ENCODE assay signal across 8 mouse cellular contexts in genomic region chr11:101665636-101665992, GRCm38 (mm10). TPM values are rescaled to one million over a fixed set of nuclear protein-coding genes. Genes with fewer than 3 reads are reported as not detected.
DNase-seq lines count a peak whose midpoint lies in the region; ATAC-seq and TF ChIP-seq lines count a peak whose summit lies in the region.

No protein-coding gene starts in this region.

- peak overlapping the region; percentile 96 for H3K27ac ChIP-seq in gastrocnemius, adult 2 months
- peak overlapping the region; percentile 82 for H3K27ac ChIP-seq in forebrain, embryonic 12.5 days
- H3K27ac ChIP-seq in liver, embryonic 14.5 days, result no peak overlapping the region

- 2% methylated on average over 24 of the region's 24 CpGs for WGBS in forebrain, embryonic 12.5 days
- WGBS in liver, embryonic 14.5 days (ENCODE audit: insufficient replicate concordance), result 1% methylated on average over 24 of the region's 24 CpGs

- no peak for TF ChIP-seq EP300 in liver, embryonic 14.5 days (IDR thresholded peaks at IDR 0.05; ENCODE audit: low read depth)

- peaks cover 28% of the 10 kb centered on the region for H3K4me1 ChIP-seq in forebrain, embryonic 12.5 days
- peaks cover 10 to 32% of the 10 kb centered on the region in 2 experiments for H3K4me1 ChIP-seq in liver, embryonic 14.5 days (replicated peaks; ENCODE audit: control insufficient read depth in 2 of 2, insufficient read depth in 2 of 2, low read length in 1 of 2)

- H3K4me3 ChIP-seq in gastrocnemius, adult 2 months, result peak overlapping the region; percentile 94
- H3K4me3 ChIP-seq in C2C12 (ENCODE audit: insufficient read depth, poor library complexity, severe bottlenecking), result peak overlapping the region; percentile 38
- peak overlapping the region; percentile 58 for H3K4me3 ChIP-seq in forebrain, embryonic 12.5 days (replicated peaks)
- peak overlapping the region; percentile 51 to 57 for H3K4me3 ChIP-seq in liver, embryonic 14.5 days (ENCODE audit: insufficient read depth in 1 of 2, low read depth in 2 of 2, low read length in 2 of 2)

- no peaks in the 10 kb centered on the region for H3K79me2 ChIP-seq in C2C12 (ENCODE audit: control insufficient read depth, insufficient read depth)

- no peaks in the 10 kb centered on the region for H3K79me3 ChIP-seq in C2C12 (ENCODE audit: low read depth)

- peak overlapping the region; percentile 94 for H3K4me2 ChIP-seq in forebrain, embryonic 12.5 days
- H3K4me2 ChIP-seq in liver, embryonic 14.5 days (ENCODE audit: low read depth), result peak overlapping the region; percentile 87

- no peaks in the 10 kb centered on the region for H3K36me3 ChIP-seq in C2C12 (ENCODE audit: control insufficient read depth, insufficient read depth)
- no peaks in the 10 kb centered on the region for H3K36me3 ChIP-seq in forebrain, embryonic 12.5 days (replicated peaks)
- H3K36me3 ChIP-seq in liver, embryonic 14.5 days (replicated peaks; ENCODE audit: control insufficient read depth, insufficient read depth, low read depth), result no peaks in the 10 kb centered on the region

- peak overlapping the region; percentile 62 for H3ac ChIP-seq in C2C12 (ENCODE audit: control insufficient read depth, insufficient read length, low read depth)

- no peak for TF ChIP-seq CTCF in gastrocnemius, adult 2 months (IDR thresholded peaks at IDR 0.05)
- TF ChIP-seq CTCF in C2C12 (IDR thresholded peaks at IDR 0.05; ENCODE audit: control insufficient read depth, insufficient read depth, insufficient read length), result no peak
- no peak for TF ChIP-seq CTCF in liver, embryonic 14.5 days (IDR thresholded peaks at IDR 0.05; ENCODE audit: low read depth)

- DNase-seq in gastrocnemius, adult 2 months, result no peak
- no peak for DNase-seq in gastrocnemius, postnatal 25 days
- no peak for DNase-seq in liver, embryonic 14.5 days (ENCODE audit: low read depth in 3 of 3, low spot score in 3 of 3)
- no peak for DNase-seq in gastrocnemius, postnatal 4 days (ENCODE audit: low spot score in 2 of 2)
- DNase-seq in spleen, postnatal 10 days (ENCODE audit: low spot score in 2 of 2), result no peak
- DNase-seq in cerebellum, postnatal 4 days (ENCODE audit: low spot score in 2 of 2), result no peak

- H3K9ac ChIP-seq in forebrain, embryonic 12.5 days, result peak overlapping the region; percentile 68
- peak overlapping the region; percentile 53 for H3K9ac ChIP-seq in liver, embryonic 14.5 days (replicated peaks)

- H3K9me3 ChIP-seq in forebrain, embryonic 12.5 days, result no peaks in the 10 kb centered on the region
- no peaks in the 10 kb centered on the region for H3K9me3 ChIP-seq in liver, embryonic 14.5 days (ENCODE audit: control insufficient read depth, low read length)

- no peak for ATAC-seq in forebrain, embryonic 12.5 days (ENCODE audit: low FRiP score)
- no peak for ATAC-seq in liver, embryonic 14.5 days (ENCODE audit: insufficient read depth)

- intact Hi-C loops in gastrocnemius, adult 2 months (cut with DNase I), result loop anchor here (5.0 kb wide), 1 partner anchor 37 kb away; no protein-coding TSS in a partner anchor

- H3K27me3 ChIP-seq in C2C12 (ENCODE audit: control insufficient read depth, insufficient read depth, insufficient read length), result no peaks in the 10 kb centered on the region
- peaks cover 12% of the 10 kb centered on the region for H3K27me3 ChIP-seq in forebrain, embryonic 12.5 days
- H3K27me3 ChIP-seq in liver, embryonic 14.5 days (ENCODE audit: control insufficient read depth, insufficient read depth, low read length), result no peaks in the 10 kb centered on the region

TF ChIP-seq in C2C12, 6 proteins besides CTCF, POLR2A, EP300 and RAD21:
- no peak for TF ChIP-seq MAX (IDR thresholded peaks at IDR 0.05)
- no peak for TF ChIP-seq MYOG (IDR thresholded peaks at IDR 0.05; ENCODE audit: control insufficient read depth, extremely low read depth, insufficient read length)
- TF ChIP-seq FOSL1 (IDR thresholded peaks at IDR 0.05; ENCODE audit: insufficient read depth, low read length, poor library complexity, severe bottlenecking), result no peak
- no peak for TF ChIP-seq USF1 (IDR thresholded peaks at IDR 0.05; ENCODE audit: low read depth)
- no peak for TF ChIP-seq MYOD1 (IDR thresholded peaks at IDR 0.05; ENCODE audit: control insufficient read depth, insufficient read length, low read depth)
- no peak for TF ChIP-seq CEBPB (IDR thresholded peaks at IDR 0.05; ENCODE audit: low read depth)

RNA-seq across cellular contexts. Expression of gene Arl4d, which starts 0.3 kb away (rescaled TPM):
- 10 to 100 TPM in 1 of 2 experiments, 1 to 10 TPM in 1; 6.7 to 13.1 TPM for total RNA-seq in gastrocnemius, adult 2 months (2021)
- total RNA-seq in gastrocnemius, postnatal 25 days (2021), result 1 to 10 TPM; 5.7 to 5.8 TPM
- 2.5 TPM for polyA plus RNA-seq in C2C12 (2012; fragmentation: generic; extraction: Trizol)
- polyA plus RNA-seq in forebrain, embryonic 12.5 days (2016; fragmentation: Nextera tagmentation; extraction: Ambion mirVana), result 16.2 and 24.1 TPM in 2 replicates
- 0.48 and 0.84 TPM in 2 replicates for polyA plus RNA-seq in liver, embryonic 14.5 days (2012; rRNA removed)
- 0.46 and 0.72 TPM in 2 replicates for polyA plus RNA-seq in liver, embryonic 14.5 days (2014; fragmentation: Nextera tagmentation; extraction: Ambion mirVana)
- 10 to 100 TPM in 1 of 2 experiments, 1 to 10 TPM in 1; 7.1 to 10.0 TPM for total RNA-seq in gastrocnemius, postnatal 4 days (2021)

RNA-seq across cellular contexts. Expression of gene Rdm1, which starts 38.6 kb away (rescaled TPM):
- total RNA-seq in gastrocnemius, adult 2 months (2021), result 10 to 100 TPM; 24.2 to 27.4 TPM
- 10 to 100 TPM; 21.6 to 25.0 TPM for total RNA-seq in gastrocnemius, postnatal 25 days (2021)
- 9.5 TPM for polyA plus RNA-seq in C2C12 (2012; fragmentation: generic; extraction: Trizol)
- polyA plus RNA-seq in forebrain, embryonic 12.5 days (2016; fragmentation: Nextera tagmentation; extraction: Ambion mirVana), result 50.9 and 58.5 TPM in 2 replicates
- 3.8 and 5.7 TPM in 2 replicates for polyA plus RNA-seq in liver, embryonic 14.5 days (2012; rRNA removed)
- 9.4 and 10.4 TPM in 2 replicates for polyA plus RNA-seq in liver, embryonic 14.5 days (2014; fragmentation: Nextera tagmentation; extraction: Ambion mirVana)
- total RNA-seq in gastrocnemius, postnatal 4 days (2021), result 10 to 100 TPM; 15.4 to 18.4 TPM

Comparison
In these comparisons a context has a peak if more than half of its experiments do, and no peak if none do; other contexts are left out.
1. H3K4me3 ChIP-seq: peak in every context shown above with its lines; median percentile 94 in gastrocnemius, adult 2 months; 58 in forebrain, embryonic 12.5 days; 54 in liver, embryonic 14.5 days; 38 in C2C12.